Mouse (Mus musculus) liver, postnatal 0 days (tissue): ENCODE measurements at regions not wholly inside any gene's neighbourhood (a gene's known extent, or its start where the extent isn't known, plus 50 kb on each side); places are given as distances from the start of the nearest gene placed in this dataset.

Experiments
- CTCF ChIP-seq: sonication (generic); IDR thresholded peaks from 2 replicates; pipeline ENCODE4 v1.5.1; 2016; ENCODE audit warnings: antibody characterized with exemption, low read depth
- EP300 ChIP-seq: IDR thresholded peaks from 2 replicates; pipeline ENCODE4 v1.6.1; 2016; ENCODE audit warnings: antibody characterized with exemption, low read depth, mild to moderate bottlenecking

DNA sequence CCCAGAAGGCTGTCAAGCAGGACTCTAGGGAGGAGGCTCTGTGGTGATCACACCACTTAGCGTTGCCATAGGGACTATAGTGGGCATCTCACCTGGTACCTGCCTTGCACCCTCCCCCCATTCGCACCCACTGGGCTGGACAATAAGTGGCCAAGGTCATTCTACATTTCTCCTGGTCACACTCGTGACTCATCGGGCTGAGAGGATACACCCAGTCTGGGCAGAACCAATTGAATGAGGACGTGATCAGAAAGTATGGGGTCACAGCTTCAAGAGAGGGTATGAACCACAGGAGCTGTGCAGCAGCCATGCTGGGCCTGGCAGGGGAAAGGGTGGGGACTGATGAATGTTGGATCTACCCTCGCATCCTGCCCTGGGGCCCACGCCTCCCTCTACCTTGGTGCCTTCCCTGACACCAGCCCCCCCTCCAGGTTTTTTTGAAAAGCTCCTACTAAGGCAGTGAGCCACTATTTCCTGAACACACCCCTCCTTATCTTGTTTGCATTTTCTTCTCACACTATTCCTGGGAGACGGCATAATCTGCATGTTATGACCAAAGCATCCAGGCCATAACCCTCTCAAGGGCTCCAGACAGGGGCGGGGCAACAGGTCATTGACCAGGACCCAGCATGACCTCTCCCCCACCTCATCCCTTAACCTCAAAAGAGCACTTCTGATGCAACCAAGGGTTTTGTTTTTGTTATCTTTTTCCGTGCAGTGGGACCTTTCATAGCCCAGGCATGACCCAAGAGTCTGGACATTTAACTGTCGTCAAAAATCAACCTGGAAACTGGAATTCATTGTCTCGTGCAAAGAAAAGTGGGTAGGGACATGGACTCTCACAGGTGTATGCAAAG, 89.4 kb upstream of the Armc2 start:
- TF ChIP-seq EP300, result no peak
- no peak for TF ChIP-seq CTCF
